Mouse (Mus musculus) hindbrain, embryonic 14.5 days (tissue): ENCODE data around the gene Cbx7. TPM values are rescaled to one million over a fixed set of nuclear protein-coding genes. Genes with fewer than 3 reads are reported as not detected.
A peak's percentile ranks its signal among the peaks of the same experiment; 100 is the strongest.

Experiments used
- ATAC-seq: fragments of 200-750 bp; cut with Nextera tagmentation; 2 replicates; pipeline ENCODE4 v1.8.0; 2017; ENCODE audit warnings: moderate number of reproducible peaks, mild to moderate bottlenecking, moderate TSS enrichment, moderate library complexity; ENCODE audit not compliant: low FRiP score
- DNase-seq: peaks from one replicate; pipeline ENCODE4 v3.0.0-alpha.2; 2015; ENCODE audit warnings: low spot score
- H3K27ac ChIP-seq: fragments of 300-500 bp; sonication (generic); 2 replicates; pipeline ENCODE4 v1.5.1; 2014; ENCODE audit warnings: mild to moderate bottlenecking, moderate library complexity
- H3K27me3 ChIP-seq: fragments of 300-500 bp; sonication (generic); 2 replicates; pipeline ENCODE4 v1.6.1; 2014; ENCODE audit warnings: mild to moderate bottlenecking, low read length, mixed read lengths; ENCODE audit not compliant: control insufficient read depth, insufficient read depth
- H3K36me3 ChIP-seq: fragments of 300-500 bp; sonication (generic); replicated peaks from 2 replicates; pipeline ENCODE4 v1.6.1; 2014; ENCODE audit not compliant: control insufficient read depth, insufficient read depth
- H3K4me1 ChIP-seq: fragments of 300-500 bp; sonication (generic); replicated peaks from 2 replicates; pipeline ENCODE4 v1.6.1; 2014; ENCODE audit warnings: antibody characterized with exemption, low read length, mixed read lengths; ENCODE audit not compliant: control insufficient read depth, insufficient read depth
- H3K4me2 ChIP-seq: fragments of 300-500 bp; sonication (generic); replicated peaks from 2 replicates; pipeline ENCODE4 v1.6.1; 2014; ENCODE audit warnings: mild to moderate bottlenecking, moderate library complexity
- H3K4me3 ChIP-seq: fragments of 300-500 bp; sonication (generic); replicated peaks from 2 replicates; pipeline ENCODE4 v1.5.1; 2014; ENCODE audit warnings: mild to moderate bottlenecking, low read length
- H3K9ac ChIP-seq: fragments of 300-500 bp; sonication (generic); 2 replicates; pipeline ENCODE4 v1.6.1; 2014
- H3K9me3 ChIP-seq: fragments of 300-500 bp; sonication (generic); 2 replicates; pipeline ENCODE4 v1.6.1; 2016; ENCODE audit warnings: low read length; ENCODE audit not compliant: control insufficient read depth
- WGBS: fragments of 180-500 bp; shearing (Covaris S2); extraction: QIAGEN DNeasy Blood & Tissue Kit; methylation state at CpG from one replicate; pipeline ENCODE4 v1.1.7; 2014; 5-methylcytosine and 5-hydroxymethylcytosine counted together
- polyA plus RNA-seq: library from polyadenylated mRNA; unstranded; fragments of >200 nt; fragmentation: Nextera tagmentation; extraction: Ambion mirVana; gene quantifications from 2 replicates; pipeline ENCODE4 v1.2.1, GENCODE M21; 2014

Cbx7 gene
- polyA plus RNA-seq, 1 experiment from 2014 or later: 4.0 TPM

DNA sequence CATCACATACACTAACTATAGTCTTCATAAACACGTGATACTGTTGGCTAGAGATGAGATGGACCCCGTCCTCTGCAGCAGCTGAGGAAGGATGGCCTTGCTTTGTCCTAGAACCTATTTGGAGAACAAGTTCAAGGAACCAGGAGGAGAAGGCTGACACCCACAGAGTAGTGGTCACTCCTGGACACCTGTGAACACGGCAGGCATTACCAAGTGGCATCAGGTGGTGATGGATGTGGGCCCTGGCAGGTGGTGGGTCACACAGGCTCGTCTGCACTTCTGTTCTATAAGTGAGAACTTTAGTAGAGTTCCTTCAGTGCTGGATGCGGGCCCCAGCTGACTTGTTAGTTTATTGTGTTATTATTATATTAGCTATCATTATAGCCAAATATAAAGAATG, 86.1 kb downstream of the Cbx7 start:
- Histone ChIP-seq H3K27ac (no peak overlapping the region), H3K4me3 (no peak overlapping the region), H3K9me3 (no peaks in the 10 kb centered on the region), H3K9ac (no peak overlapping the region), H3K4me2 (no peak overlapping the region), H3K36me3 (no peaks in the 10 kb centered on the region), H3K4me1 (no peaks in the 10 kb centered on the region; the same call in 1 of the 2 replicates), H3K27me3 (no peaks in the 10 kb centered on the region)
- ATAC-seq (no peak), DNase-seq (no peak)
- 81% methylated on average over 5 of the region's 5 CpGs for WGBS

DNA sequence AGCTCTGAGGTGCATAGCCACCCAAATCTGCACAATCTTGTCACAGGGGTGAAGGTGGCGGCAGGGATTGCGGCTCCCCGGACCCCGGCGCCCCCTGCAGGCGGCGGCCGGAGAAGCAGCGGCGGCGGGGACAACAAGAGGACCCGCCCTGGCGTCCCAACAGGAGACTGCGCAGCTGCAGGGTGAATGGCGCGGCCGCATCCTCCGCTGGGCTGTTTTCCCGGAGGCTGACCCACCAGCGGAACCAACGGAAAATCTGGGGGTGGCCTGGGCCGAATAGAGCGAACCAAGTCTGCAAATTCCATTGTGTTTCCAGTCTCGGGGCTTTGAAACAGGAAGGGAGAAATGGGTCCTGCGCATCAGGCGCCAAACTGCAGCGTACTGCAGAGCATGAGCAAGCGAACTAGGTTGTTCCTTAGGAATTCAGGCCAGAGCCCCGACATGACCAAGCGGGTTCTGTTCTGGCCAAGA, 87.5 kb downstream of the Cbx7 start:
- Histone ChIP-seq H3K9me3 (no peaks in the 10 kb centered on the region), H3K4me1 (no peaks in the 10 kb centered on the region; the same call in 1 of the 2 replicates), H3K9ac (peak overlapping the region; percentile 71), H3K36me3 (no peaks in the 10 kb centered on the region), H3K4me3 (peak overlapping the region; percentile 34), H3K27ac (peak overlapping the region; percentile 96), H3K27me3 (no peaks in the 10 kb centered on the region), H3K4me2 (peak overlapping the region; percentile 82)
- DNase-seq (peak; percentile 97), ATAC-seq (peak; percentile 87)
- under 1% methylated on average over 30 of the region's 30 CpGs for WGBS

DNA sequence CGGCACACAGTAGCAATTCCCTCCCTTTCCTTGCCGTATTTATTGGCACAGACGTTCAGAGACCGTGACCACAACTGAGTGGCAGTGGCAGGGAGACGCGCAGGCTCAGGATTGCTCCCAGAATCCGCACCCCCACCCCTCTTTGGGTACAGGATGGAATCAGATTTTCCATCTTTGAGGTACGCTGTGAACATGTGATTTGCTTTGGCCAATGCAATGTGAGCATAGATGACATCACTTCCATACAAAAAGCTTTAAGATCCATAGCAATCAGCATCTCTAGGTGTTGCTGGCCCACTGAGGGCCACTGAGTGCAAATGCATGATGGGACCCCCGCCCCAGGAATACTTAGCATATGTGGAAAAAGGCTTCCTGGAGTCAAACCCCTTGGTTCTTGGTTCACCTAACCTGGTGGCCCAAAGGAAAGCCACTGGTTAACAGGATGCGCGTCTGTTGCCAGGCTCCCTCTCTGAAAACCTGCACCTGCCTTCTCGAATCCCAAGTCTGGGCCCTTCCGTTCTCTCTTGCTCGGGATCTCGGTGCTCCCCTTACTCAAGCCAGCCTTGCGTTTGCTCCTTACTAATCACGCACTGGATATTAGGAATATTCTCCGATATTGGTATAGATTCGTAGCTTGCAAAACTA, 88.2 kb downstream of the Cbx7 start:
- Histone ChIP-seq H3K27me3 (no peaks in the 10 kb centered on the region), H3K4me3 (peak overlapping the region; percentile 34), H3K4me2 (peak overlapping the region; percentile 82), H3K9me3 (no peaks in the 10 kb centered on the region), H3K4me1 (no peaks in the 10 kb centered on the region; the same call in 1 of the 2 replicates), H3K36me3 (no peaks in the 10 kb centered on the region), H3K9ac (peak overlapping the region; percentile 71), H3K27ac (peak overlapping the region; percentile 96)
- WGBS: 20% methylated on average over 19 of the region's 19 CpGs
- peak; percentile 71 for DNase-seq
- ATAC-seq: peak; percentile 75

- Histone ChIP-seq H3K4me3 (no peak overlapping the region), H3K36me3 (no peaks in the 10 kb centered on the region), H3K4me1 (no peaks in the 10 kb centered on the region; the same call in 1 of the 2 replicates), H3K9ac (no peak overlapping the region), H3K27ac (no peak overlapping the region), H3K9me3 (no peaks in the 10 kb centered on the region), H3K4me2 (no peak overlapping the region), H3K27me3 (no peaks in the 10 kb centered on the region)
- ATAC-seq (no peak), DNase-seq (no peak)
- WGBS: 81% methylated on average over 3 of the region's 3 CpGs
Measured at GRCm38 (mm10) chr15:79880477-79880876, 90.4 kb downstream of the Cbx7 start.

DNA sequence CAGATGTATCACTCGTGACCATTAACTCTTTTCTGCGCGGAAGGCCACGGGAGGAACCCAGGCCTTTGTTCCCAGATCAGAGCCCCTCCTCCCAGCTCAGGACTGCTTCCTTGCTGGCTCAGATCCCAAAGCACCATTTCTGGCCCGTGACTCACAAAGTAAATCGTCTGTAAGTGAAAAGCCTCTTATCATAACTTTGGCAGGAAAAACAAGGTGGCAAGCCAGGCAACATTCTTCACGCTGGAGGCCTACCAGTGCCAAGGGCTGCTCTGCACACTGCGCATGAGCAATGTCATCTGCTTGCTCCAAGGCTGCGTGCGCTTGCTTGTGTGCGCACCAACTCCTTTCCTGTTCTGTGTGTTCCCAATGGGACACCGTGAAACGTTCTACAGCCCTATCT, 91.6 kb downstream of the Cbx7 start:
- no peaks in the 10 kb centered on the region for H3K36me3 ChIP-seq
- no peak overlapping the region for H3K9ac ChIP-seq
- H3K27ac ChIP-seq: peak overlapping the region; percentile 64; the same call in 1 of the 2 replicates

GRCm38 (mm10) chr15:79878725-79879136, 92.2 kb downstream of the Cbx7 start:
- Histone ChIP-seq H3K4me3 (no peak overlapping the region), H3K4me1 (no peaks in the 10 kb centered on the region; the same call in 1 of the 2 replicates), H3K36me3 (no peaks in the 10 kb centered on the region), H3K27ac (peak overlapping the region; percentile 64; the same call in 1 of the 2 replicates), H3K27me3 (no peaks in the 10 kb centered on the region), H3K9me3 (no peaks in the 10 kb centered on the region), H3K4me2 (no peak overlapping the region), H3K9ac (no peak overlapping the region)
- no peak for DNase-seq
- 70% methylated on average over 6 of the region's 6 CpGs for WGBS
- ATAC-seq: no peak

More for the DNA sequence above, 91.6 kb downstream of the Cbx7 start:
- ATAC-seq (no peak), DNase-seq (peak; percentile 70)
- 51% methylated on average over 13 of the region's 13 CpGs for WGBS
- no peaks in the 10 kb centered on the region for H3K27me3 ChIP-seq
- H3K4me3 ChIP-seq: no peak overlapping the region
- no peaks in the 10 kb centered on the region for H3K9me3 ChIP-seq
- H3K4me2 ChIP-seq: no peak overlapping the region
- no peaks in the 10 kb centered on the region; the same call in 1 of the 2 replicates for H3K4me1 ChIP-seq

DNA sequence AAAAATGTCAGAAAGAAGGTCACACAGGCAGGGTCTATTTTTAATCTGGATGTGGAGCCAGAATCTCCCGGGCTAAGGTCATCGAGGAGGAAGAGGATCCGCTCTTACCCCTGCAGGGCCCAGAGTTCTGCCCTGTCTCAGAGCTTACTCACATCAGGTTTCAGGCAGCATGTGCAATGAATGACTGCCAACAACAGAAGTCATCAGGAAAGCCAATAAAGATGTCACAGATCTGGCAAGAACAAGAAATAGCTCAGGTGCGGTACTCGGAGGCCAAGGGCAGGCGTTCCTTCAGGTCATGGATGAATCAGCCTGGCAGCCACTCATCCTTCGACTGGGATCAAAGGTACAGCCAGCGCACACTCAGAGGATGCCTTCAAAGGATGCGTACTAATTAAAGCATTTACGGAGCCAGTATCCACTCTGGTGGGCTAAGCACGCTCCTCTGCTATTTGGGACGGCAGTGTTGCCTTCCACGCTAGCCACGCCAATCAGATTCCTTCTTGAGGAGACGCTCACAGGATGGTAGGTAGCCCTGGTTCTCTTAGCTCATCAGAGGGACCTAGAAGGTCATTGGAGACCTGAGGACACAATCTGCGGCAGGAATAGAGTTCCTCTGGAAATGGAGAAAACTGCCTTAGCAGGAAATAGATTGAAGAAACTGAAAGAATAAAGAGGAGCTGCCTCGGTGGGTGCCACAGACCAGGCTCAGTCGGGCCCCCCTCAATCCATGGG, 95.5 kb downstream of the Cbx7 start:
- DNase-seq: no peak
- no peak for ATAC-seq
- Histone ChIP-seq H3K4me1 (no peaks in the 10 kb centered on the region), H3K4me3 (no peak overlapping the region), H3K27ac (no peak overlapping the region), H3K9ac (no peak overlapping the region), H3K4me2 (no peak overlapping the region), H3K36me3 (no peaks in the 10 kb centered on the region), H3K27me3 (no peaks in the 10 kb centered on the region), H3K9me3 (no peaks in the 10 kb centered on the region)
- 89% methylated on average over 18 of the region's 18 CpGs for WGBS

GRCm38 (mm10) chr15:79873995-79874394, 96.9 kb downstream of the Cbx7 start:
- no peaks in the 10 kb centered on the region for H3K9me3 ChIP-seq
- H3K4me2 ChIP-seq: no peak overlapping the region
- WGBS: 60% methylated on average over 2 of the region's 2 CpGs
- H3K27ac ChIP-seq: no peak overlapping the region
- H3K4me1 ChIP-seq: no peaks in the 10 kb centered on the region
- DNase-seq (no peak), ATAC-seq (no peak)
- no peak overlapping the region for H3K4me3 ChIP-seq
- no peak overlapping the region for H3K9ac ChIP-seq
- no peaks in the 10 kb centered on the region for H3K36me3 ChIP-seq
- H3K27me3 ChIP-seq: no peaks in the 10 kb centered on the region

GRCm38 (mm10) chr15:79873545-79873944, 97.4 kb downstream of the Cbx7 start:
- H3K4me2 ChIP-seq: no peak overlapping the region
- DNase-seq: no peak
- no peak overlapping the region for H3K27ac ChIP-seq
- ATAC-seq: no peak
- H3K9ac ChIP-seq: no peak overlapping the region
- WGBS: 86% methylated on average over 8 of the region's 8 CpGs
- H3K27me3 ChIP-seq: no peaks in the 10 kb centered on the region
- no peaks in the 10 kb centered on the region for H3K9me3 ChIP-seq
- H3K4me3 ChIP-seq: no peak overlapping the region
- no peaks in the 10 kb centered on the region for H3K36me3 ChIP-seq
- no peaks in the 10 kb centered on the region for H3K4me1 ChIP-seq
